Mouse (Mus musculus): ENCODE data around the gene Gm16442. TPM values are rescaled to one million over a fixed set of nuclear protein-coding genes. Genes with fewer than 3 reads are reported as not detected.
"Not testable (repeated sequence)": the region's sequence is repeated elsewhere in the genome, so short reads cannot be mapped to it uniquely, and the experiment has no call there.

Gm16442 gene
- not detected in 2 replicates for polyA plus RNA-seq (2015; fragmentation: Nextera tagmentation; extraction: Ambion mirVana)

- not testable (repeated sequence) for H3K27ac ChIP-seq (ENCODE audit: low read depth, low read length); H3K27me3 ChIP-seq (replicated peaks; ENCODE audit: control insufficient read depth, insufficient read depth, low read length); H3K4me1 ChIP-seq (ENCODE audit: control insufficient read depth, insufficient read depth, low read depth, low read length); H3K4me3 ChIP-seq (ENCODE audit: low read length); H3K4me2 ChIP-seq (ENCODE audit: low read length); ATAC-seq; H3K36me3 ChIP-seq (ENCODE audit: control insufficient read depth, insufficient read depth, low read length); H3K9ac ChIP-seq (ENCODE audit: low read depth, low read length); H3K9me3 ChIP-seq (ENCODE audit: control insufficient read depth, low read length)
- no CpG with 5 or more reads among the region's 2 CpGs for WGBS
Observed at GRCm38 (mm10) chr7:20122479-20122878, at the start of gene Gm16442. TSS of gene Gm16442 (minus strand) at chr7:20122579.

- not testable (repeated sequence) for H3K27me3 ChIP-seq (replicated peaks; ENCODE audit: control insufficient read depth, insufficient read depth, low read length); H3K9ac ChIP-seq (ENCODE audit: low read depth, low read length); H3K36me3 ChIP-seq (ENCODE audit: control insufficient read depth, insufficient read depth, low read length); H3K4me2 ChIP-seq (ENCODE audit: low read length); H3K4me3 ChIP-seq (ENCODE audit: low read length); H3K9me3 ChIP-seq (ENCODE audit: control insufficient read depth, low read length); ATAC-seq; H3K4me1 ChIP-seq (ENCODE audit: control insufficient read depth, insufficient read depth, low read depth, low read length); H3K27ac ChIP-seq (ENCODE audit: low read depth, low read length)
- WGBS = no CpG with 5 or more reads among the region's 3 CpGs
Observed at GRCm38 (mm10) chr7:20168277-20168676, 45.9 kb upstream of the Gm16442 start, which contains the start of gene Vmn1r94. TSS of gene Vmn1r94 (minus strand) at chr7:20168377.

- not testable (repeated sequence) for H3K9me3 ChIP-seq (ENCODE audit: control insufficient read depth, low read length); H3K27me3 ChIP-seq (replicated peaks; ENCODE audit: control insufficient read depth, insufficient read depth, low read length); H3K36me3 ChIP-seq (ENCODE audit: control insufficient read depth, insufficient read depth, low read length); H3K4me2 ChIP-seq (ENCODE audit: low read length); H3K9ac ChIP-seq (ENCODE audit: low read depth, low read length); H3K4me3 ChIP-seq (ENCODE audit: low read length); H3K4me1 ChIP-seq (ENCODE audit: control insufficient read depth, insufficient read depth, low read depth, low read length); H3K27ac ChIP-seq (ENCODE audit: low read depth, low read length); ATAC-seq
- WGBS = no CpG with 5 or more reads among the region's 5 CpGs
Observed at GRCm38 (mm10) chr7:20138988-20139387, 16.6 kb upstream of the Gm16442 start, which contains the start of gene Vmn1r93. TSS of gene Vmn1r93 (minus strand) at chr7:20139088.

GRCm38 (mm10) chr7:20099380-20099779, 23.0 kb downstream of the Gm16442 start, which contains the start of gene Vmn1r91:
TSS of gene Vmn1r91 (plus strand) at chr7:20099680.
- H3K4me3 ChIP-seq (ENCODE audit: low read length); H3K27me3 ChIP-seq (replicated peaks; ENCODE audit: control insufficient read depth, insufficient read depth, low read length); ATAC-seq; H3K4me2 ChIP-seq (ENCODE audit: low read length); H3K36me3 ChIP-seq (ENCODE audit: control insufficient read depth, insufficient read depth, low read length); H3K9me3 ChIP-seq (ENCODE audit: control insufficient read depth, low read length); H3K27ac ChIP-seq (ENCODE audit: low read depth, low read length); H3K9ac ChIP-seq (ENCODE audit: low read depth, low read length); H3K4me1 ChIP-seq (ENCODE audit: control insufficient read depth, insufficient read depth, low read depth, low read length): not testable (repeated sequence)
- 87% methylated on average over 5 of the region's 5 CpGs for WGBS

GRCm38 (mm10) chr7:20078118-20078517, 44.3 kb downstream of the Gm16442 start:
- not testable (repeated sequence) for ATAC-seq; H3K4me2 ChIP-seq (ENCODE audit: low read length); H3K27ac ChIP-seq (ENCODE audit: low read depth, low read length); H3K36me3 ChIP-seq (ENCODE audit: control insufficient read depth, insufficient read depth, low read length); H3K27me3 ChIP-seq (replicated peaks; ENCODE audit: control insufficient read depth, insufficient read depth, low read length); H3K9me3 ChIP-seq (ENCODE audit: control insufficient read depth, low read length); H3K9ac ChIP-seq (ENCODE audit: low read depth, low read length); H3K4me3 ChIP-seq (ENCODE audit: low read length); H3K4me1 ChIP-seq (ENCODE audit: control insufficient read depth, insufficient read depth, low read depth, low read length)
- WGBS = 71% methylated on average over 17 of the region's 18 CpGs

Other genes with a start within 250 kb of the Gm16442 start
- not detected in 2 replicates for gene Ceacam19, start 234.6 kb downstream of the Gm16442 start, polyA plus RNA-seq (2015; fragmentation: Nextera tagmentation; extraction: Ambion mirVana)
- 9.6 and 10.8 TPM in 2 replicates for gene Pvr, start 201.4 kb downstream of the Gm16442 start, polyA plus RNA-seq (2015; fragmentation: Nextera tagmentation; extraction: Ambion mirVana)
- not detected in 2 replicates for gene Igsf23, start 171.8 kb downstream of the Gm16442 start, polyA plus RNA-seq (2015; fragmentation: Nextera tagmentation; extraction: Ambion mirVana)
- gene Ceacam20, start 157.2 kb downstream of the Gm16442 start, polyA plus RNA-seq (2015; fragmentation: Nextera tagmentation; extraction: Ambion mirVana) = not detected in 2 replicates
- gene Nlrp9b, start 131.1 kb downstream of the Gm16442 start, polyA plus RNA-seq (2015; fragmentation: Nextera tagmentation; extraction: Ambion mirVana) = not detected in 2 replicates
- gene Vmn1r91, start 22.9 kb downstream of the Gm16442 start, polyA plus RNA-seq (2015; fragmentation: Nextera tagmentation; extraction: Ambion mirVana) = not detected in 2 replicates
- not detected in 2 replicates for gene Vmn1r93, start 16.5 kb upstream of the Gm16442 start, polyA plus RNA-seq (2015; fragmentation: Nextera tagmentation; extraction: Ambion mirVana)
- not detected in 2 replicates for gene Vmn1r94, start 45.8 kb upstream of the Gm16442 start, polyA plus RNA-seq (2015; fragmentation: Nextera tagmentation; extraction: Ambion mirVana)
- gene Vmn1r95, start 71.1 kb upstream of the Gm16442 start, polyA plus RNA-seq (2015; fragmentation: Nextera tagmentation; extraction: Ambion mirVana) = not detected in 2 replicates
- gene Gm6164, start 83.0 kb upstream of the Gm16442 start, polyA plus RNA-seq (2015; fragmentation: Nextera tagmentation; extraction: Ambion mirVana) = not detected in 2 replicates
- not detected in 2 replicates for gene Gm4498, start 111.2 kb upstream of the Gm16442 start, polyA plus RNA-seq (2015; fragmentation: Nextera tagmentation; extraction: Ambion mirVana)
- gene Gm5890, start 140.3 kb upstream of the Gm16442 start, polyA plus RNA-seq (2015; fragmentation: Nextera tagmentation; extraction: Ambion mirVana) = not detected in 2 replicates
- not detected in 2 replicates for gene Gm4133, start 211.5 kb upstream of the Gm16442 start, polyA plus RNA-seq (2015; fragmentation: Nextera tagmentation; extraction: Ambion mirVana)

Data from hindbrain, embryonic 16.5 days (tissue).